Mouse (Mus musculus): Measurements from ENCODE around the gene Pramef6.
"Not testable (repeated sequence)": the region's sequence is repeated elsewhere in the genome, so short reads cannot be mapped to it uniquely, and the experiment has no call there.

The Pramef6 gene

DNA sequence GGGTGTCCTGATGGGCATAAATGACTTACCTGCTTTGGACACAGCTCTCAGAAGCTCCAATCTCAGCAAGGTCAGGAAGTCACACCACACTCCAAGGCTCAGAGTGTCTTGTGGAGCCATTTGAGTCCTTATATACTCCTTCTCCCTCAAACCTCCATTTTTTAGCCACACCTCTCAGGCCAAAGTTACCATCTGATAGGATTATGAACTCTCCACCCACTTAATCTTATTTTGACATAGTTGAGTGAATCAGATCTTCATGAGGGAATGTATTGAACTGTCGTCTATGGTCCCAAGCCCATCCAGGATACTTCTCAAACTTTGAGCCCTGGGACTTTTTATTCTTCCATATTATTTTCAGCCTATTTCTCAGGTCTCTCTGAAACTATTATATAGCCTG is at the start of gene Pramef6:
Gene Pramef6, minus strand, starts transcription at position 101 of the 400 bp plus-strand sequence.
- CTCF ChIA-PET, result not testable (repeated sequence)

DNA sequence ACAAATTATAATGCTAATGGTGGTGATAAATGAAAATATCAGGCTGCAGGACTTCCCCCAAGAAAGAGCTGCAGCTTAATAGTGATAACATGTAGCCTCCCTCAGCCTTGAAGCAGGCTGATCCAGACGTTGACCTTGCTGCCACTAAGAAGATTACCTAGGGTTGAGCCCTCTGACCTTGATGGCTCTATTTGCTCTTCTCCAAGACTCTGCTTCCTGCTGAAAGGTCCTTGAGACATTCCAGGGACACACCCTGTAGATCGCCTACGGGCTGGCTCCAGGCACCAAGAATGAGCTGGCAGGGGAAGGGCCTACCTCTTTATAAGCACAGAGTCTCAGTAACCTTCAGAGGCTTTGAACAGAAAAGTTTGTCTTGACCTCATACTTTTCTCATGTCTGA is 5.8 kb downstream of the Pramef6 start:
- CTCF ChIA-PET, result not testable (repeated sequence)

DNA sequence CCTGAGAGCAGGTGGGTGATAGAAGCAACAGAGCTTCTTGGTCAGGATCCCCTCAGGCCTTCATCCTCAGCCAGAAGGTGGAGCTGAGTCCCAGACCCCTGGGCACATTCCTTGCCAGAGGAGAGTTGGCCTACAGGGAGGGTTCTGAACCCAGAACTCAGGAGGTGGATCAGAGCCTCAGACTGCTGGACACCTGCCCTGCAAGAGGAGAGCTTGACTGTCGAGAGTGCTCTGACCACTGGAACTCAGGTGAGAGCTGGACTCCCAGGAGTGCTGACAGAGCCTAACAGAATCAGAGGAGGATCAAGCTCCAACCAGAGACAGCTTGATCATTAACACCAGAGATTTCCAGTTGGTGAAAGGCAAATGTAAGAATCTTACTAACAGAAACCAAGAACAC is 17.8 kb downstream of the Pramef6 start:
- CTCF ChIA-PET, result not testable (repeated sequence)

DNA sequence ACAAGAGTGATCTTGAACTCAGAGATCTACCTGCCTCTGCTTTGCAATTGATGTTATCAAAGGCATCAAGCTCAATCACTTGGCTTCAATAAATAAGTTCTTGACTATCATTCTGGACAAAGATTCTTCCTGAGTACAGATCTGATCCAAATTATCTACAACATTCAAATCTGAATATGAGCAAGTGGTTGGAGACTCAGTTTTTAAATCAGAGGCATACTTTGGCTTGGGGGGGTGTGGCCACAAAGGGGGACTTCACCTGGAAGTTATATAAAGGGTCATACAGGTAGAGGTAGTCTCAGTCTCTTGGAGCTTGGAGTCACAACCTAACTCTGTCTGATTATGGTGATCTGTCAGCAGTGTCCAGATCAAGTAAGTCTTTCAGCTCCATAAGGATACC is 54.0 kb downstream of the Pramef6 start, which contains the start of gene Gm13103:
Gene Gm13103, plus strand, starts transcription at position 301 of the 400 bp plus-strand sequence.
- CTCF ChIA-PET, result not testable (repeated sequence)
